Mouse (Mus musculus) ES-Bruce4 (cell line): ENCODE results near the gene Zap70. TPM values are rescaled to one million over a fixed set of nuclear protein-coding genes. Genes with fewer than 3 reads are reported as not detected.

Source experiments
- H3K27ac ChIP-seq: 2 replicates; pipeline ENCODE4 v1.5.1; 2012; ENCODE audit warnings: low read length, inconsistent platforms; ENCODE audit not compliant: insufficient read depth
- H3K27me3 ChIP-seq: 2 replicates; pipeline ENCODE4 v1.6.1; 2012; ENCODE audit warnings: mild to moderate bottlenecking, low read length, inconsistent platforms; ENCODE audit not compliant: control insufficient read depth, poor library complexity, insufficient read depth, severe bottlenecking
- H3K36me3 ChIP-seq: 2 replicates; pipeline ENCODE4 v1.6.1; 2012; ENCODE audit warnings: inconsistent platforms, mild to moderate bottlenecking, low read length, moderate library complexity; ENCODE audit not compliant: control insufficient read depth, poor library complexity, insufficient read depth, severe bottlenecking
- H3K4me1 ChIP-seq: one replicate; pipeline ENCODE4 v1.8.1; 2011; ENCODE audit warnings: low read length; ENCODE audit not compliant: control insufficient read depth, insufficient read depth
- H3K4me3 ChIP-seq: 2 replicates; pipeline ENCODE4 v1.5.1; 2011; ENCODE audit warnings: low read depth, mild to moderate bottlenecking, low read length
- H3K9ac ChIP-seq: 2 replicates; pipeline ENCODE4 v1.6.1; 2012; ENCODE audit warnings: low read depth, mild to moderate bottlenecking, inconsistent platforms; ENCODE audit not compliant: poor library complexity, severe bottlenecking
- H3K9me3 ChIP-seq: replicated peaks from 2 replicates; pipeline ENCODE4 v1.6.1; 2012; ENCODE audit warnings: mild to moderate bottlenecking, low read length, inconsistent platforms; ENCODE audit not compliant: control insufficient read depth, poor library complexity, insufficient read depth, severe bottlenecking
- CTCF ChIP-seq: IDR thresholded peaks from one replicate; pipeline ENCODE4 v1.8.1; 2011; ENCODE audit warnings: low read depth, low read length
- EP300 ChIP-seq: IDR thresholded peaks from 2 replicates; pipeline ENCODE4 v1.6.1; 2011; ENCODE audit warnings: low read depth, low read length; ENCODE audit not compliant: insufficient read depth
- POLR2A ChIP-seq: IDR thresholded peaks from one replicate; pipeline ENCODE4 v1.8.1; 2011; ENCODE audit warnings: low read length; ENCODE audit not compliant: insufficient read depth
- polyA plus RNA-seq: library from polyadenylated mRNA; stranded (reverse); fragments of >200 nt; gene quantifications from 2 replicates; pipeline ENCODE4 v1.2.4, GENCODE M21; 2011; ENCODE audit warnings: low read depth; ENCODE audit not compliant: missing spikeins, insufficient read depth, insufficient read length

The Zap70 gene
- polyA plus RNA-seq, 1 experiment, result 1.5 TPM

GRCm38 (mm10) chr1:36784365-36785134, 23.0 kb downstream of the Zap70 start:
- H3K9me3 ChIP-seq, result no peaks in the 10 kb centered on the region
- H3K36me3 ChIP-seq, result no peaks in the 10 kb centered on the region
- no peaks in the 10 kb centered on the region for H3K4me1 ChIP-seq
- H3K4me3 ChIP-seq, result peak overlapping the region; percentile 41
- peak overlapping the region; percentile 22 for H3K9ac ChIP-seq
- no peaks in the 10 kb centered on the region for H3K27me3 ChIP-seq
- TF ChIP-seq POLR2A (no peak), CTCF (peak; percentile 81)
- no peak overlapping the region for H3K27ac ChIP-seq

GRCm38 (mm10) chr1:36785238-36785641, 23.6 kb downstream of the Zap70 start:
- Histone ChIP-seq H3K27me3 (no peaks in the 10 kb centered on the region), H3K9ac (peak overlapping the region; percentile 22), H3K4me1 (peaks cover 2% of the 10 kb centered on the region), H3K9me3 (no peaks in the 10 kb centered on the region), H3K4me3 (peak overlapping the region; percentile 41), H3K36me3 (no peaks in the 10 kb centered on the region), H3K27ac (no peak overlapping the region)
- no peak for TF ChIP-seq EP300
- TF ChIP-seq POLR2A, result no peak
- TF ChIP-seq CTCF, result peak; percentile 49

GRCm38 (mm10) chr1:36786377-36786776, 24.8 kb downstream of the Zap70 start:
- Histone ChIP-seq H3K9ac (no peak overlapping the region), H3K36me3 (peaks cover 2% of the 10 kb centered on the region; the same call in 1 of the 2 replicates), H3K9me3 (no peaks in the 10 kb centered on the region), H3K4me1 (peaks cover 2% of the 10 kb centered on the region), H3K27ac (no peak overlapping the region), H3K4me3 (no peak overlapping the region), H3K27me3 (no peaks in the 10 kb centered on the region)
- no peak for TF ChIP-seq EP300
- TF ChIP-seq POLR2A, result no peak
- peak; percentile 83 for TF ChIP-seq CTCF

GRCm38 (mm10) chr1:36789416-36789815, 27.8 kb downstream of the Zap70 start:
- Histone ChIP-seq H3K9ac (no peak overlapping the region), H3K4me3 (no peak overlapping the region), H3K27ac (no peak overlapping the region), H3K4me1 (peaks cover 2% of the 10 kb centered on the region), H3K36me3 (peaks cover 24% of the 10 kb centered on the region), H3K27me3 (no peaks in the 10 kb centered on the region), H3K9me3 (no peaks in the 10 kb centered on the region)
- TF ChIP-seq POLR2A, result no peak
- TF ChIP-seq EP300, result no peak
- no peak for TF ChIP-seq CTCF

- no peaks in the 10 kb centered on the region for H3K27me3 ChIP-seq
- no peaks in the 10 kb centered on the region for H3K4me1 ChIP-seq
- H3K27ac ChIP-seq, result no peak overlapping the region
- no peaks in the 10 kb centered on the region for H3K9me3 ChIP-seq
- TF ChIP-seq EP300 (no peak), POLR2A (no peak), CTCF (no peak)
- H3K4me3 ChIP-seq, result no peak overlapping the region
- peaks cover 77% of the 10 kb centered on the region for H3K36me3 ChIP-seq
- no peak overlapping the region for H3K9ac ChIP-seq
Observed at GRCm38 (mm10) chr1:36796711-36797110, 35.1 kb downstream of the Zap70 start.

GRCm38 (mm10) chr1:36797481-36797880, 35.9 kb downstream of the Zap70 start:
- Histone ChIP-seq H3K36me3 (peaks cover 79% of the 10 kb centered on the region), H3K4me1 (no peaks in the 10 kb centered on the region), H3K9me3 (no peaks in the 10 kb centered on the region), H3K4me3 (no peak overlapping the region), H3K27ac (no peak overlapping the region), H3K27me3 (no peaks in the 10 kb centered on the region), H3K9ac (no peak overlapping the region)
- no peak for TF ChIP-seq EP300
- no peak for TF ChIP-seq POLR2A
- no peak for TF ChIP-seq CTCF
